Mouse (Mus musculus): ENCODE results near the gene Dot1l.

GRCm38 (mm10) chr10:80839848-80840247 lies 84.8 kb downstream of the Dot1l start:
- no peak for TF ChIP-seq ZC3H11A (IDR thresholded peaks at IDR 0.05; ENCODE audit: borderline replicate concordance, low read depth, low read length)
- no peak for TF ChIP-seq ZNF384 (IDR thresholded peaks at IDR 0.05; ENCODE audit: low read depth, low read length)
- no peak for TF ChIP-seq HCFC1 (IDR thresholded peaks at IDR 0.05; ENCODE audit: borderline replicate concordance, insufficient read depth, low read length)
- TF ChIP-seq CHD2 (IDR thresholded peaks at IDR 0.05; ENCODE audit: low read depth, low read length): no peak
- TF ChIP-seq MAFK (IDR thresholded peaks at IDR 0.05; ENCODE audit: insufficient read depth, low read depth, low read length): no peak
